Mouse (Mus musculus): ENCODE measurements around the gene Psmb7. TPM values are rescaled to one million over a fixed set of nuclear protein-coding genes. Genes with fewer than 3 reads are reported as not detected.

The Psmb7 gene
- polyA plus RNA-seq, 1 experiment from 2014 or later = 141 TPM

GRCm38 (mm10) chr2:38628801-38629200, 15.1 kb downstream of the Psmb7 start:
- no peak for ATAC-seq (ENCODE audit: low read depth)
- Histone ChIP-seq H3K27ac (ENCODE audit: low read length) (no peak overlapping the region), H3K4me2 (ENCODE audit: low read depth, low read length) (no peak overlapping the region), H3K27me3 (ENCODE audit: control insufficient read depth, insufficient read depth, low read depth, low read length) (no peaks in the 10 kb centered on the region), H3K4me3 (ENCODE audit: low read depth, low read length) (no peak overlapping the region), H3K4me1 (ENCODE audit: control insufficient read depth, low read depth, low read length) (no peaks in the 10 kb centered on the region), H3K9ac (ENCODE audit: low read depth, low read length) (no peak overlapping the region), H3K36me3 (ENCODE audit: control insufficient read depth, insufficient read depth) (peaks cover 39% of the 10 kb centered on the region), H3K9me3 (replicated peaks; ENCODE audit: control insufficient read depth, low read length) (no peaks in the 10 kb centered on the region)
- 88% methylated on average over 4 of the region's 4 CpGs for WGBS (ENCODE audit: insufficient replicate concordance)

- 76% methylated on average over 8 of the region's 8 CpGs for WGBS (ENCODE audit: insufficient replicate concordance)
- Histone ChIP-seq H3K4me2 (ENCODE audit: low read depth, low read length) (no peak overlapping the region), H3K9me3 (replicated peaks; ENCODE audit: control insufficient read depth, low read length) (no peaks in the 10 kb centered on the region), H3K36me3 (ENCODE audit: control insufficient read depth, insufficient read depth) (peaks cover 17% of the 10 kb centered on the region), H3K9ac (ENCODE audit: low read depth, low read length) (no peak overlapping the region), H3K4me3 (ENCODE audit: low read depth, low read length) (no peak overlapping the region), H3K27ac (ENCODE audit: low read length) (no peak overlapping the region), H3K4me1 (ENCODE audit: control insufficient read depth, low read depth, low read length) (no peaks in the 10 kb centered on the region), H3K27me3 (ENCODE audit: control insufficient read depth, insufficient read depth, low read depth, low read length) (no peaks in the 10 kb centered on the region)
- no peak for ATAC-seq (ENCODE audit: low read depth)
Observed at GRCm38 (mm10) chr2:38623821-38624590, 19.9 kb downstream of the Psmb7 start.

- no peak for ATAC-seq (ENCODE audit: low read depth)
- WGBS (ENCODE audit: insufficient replicate concordance) = 75% methylated on average over 3 of the region's 3 CpGs
- Histone ChIP-seq H3K4me1 (ENCODE audit: control insufficient read depth, low read depth, low read length) (no peaks in the 10 kb centered on the region), H3K9me3 (replicated peaks; ENCODE audit: control insufficient read depth, low read length) (no peaks in the 10 kb centered on the region), H3K27me3 (ENCODE audit: control insufficient read depth, insufficient read depth, low read depth, low read length) (no peaks in the 10 kb centered on the region), H3K27ac (ENCODE audit: low read length) (no peak overlapping the region), H3K4me3 (ENCODE audit: low read depth, low read length) (no peak overlapping the region), H3K36me3 (ENCODE audit: control insufficient read depth, insufficient read depth) (peaks cover 11% of the 10 kb centered on the region), H3K4me2 (ENCODE audit: low read depth, low read length) (no peak overlapping the region), H3K9ac (ENCODE audit: low read depth, low read length) (no peak overlapping the region)
Observed at GRCm38 (mm10) chr2:38623411-38623810, 20.5 kb downstream of the Psmb7 start.

GRCm38 (mm10) chr2:38621610-38622021, 22.3 kb downstream of the Psmb7 start:
- Histone ChIP-seq H3K27me3 (ENCODE audit: control insufficient read depth, insufficient read depth, low read depth, low read length) (no peaks in the 10 kb centered on the region), H3K36me3 (ENCODE audit: control insufficient read depth, insufficient read depth) (peaks cover 6% of the 10 kb centered on the region), H3K9ac (ENCODE audit: low read depth, low read length) (no peak overlapping the region), H3K4me1 (ENCODE audit: control insufficient read depth, low read depth, low read length) (peaks cover under 1% of the 10 kb centered on the region; the same call in 1 of the 2 replicates), H3K4me2 (ENCODE audit: low read depth, low read length) (no peak overlapping the region), H3K9me3 (replicated peaks; ENCODE audit: control insufficient read depth, low read length) (no peaks in the 10 kb centered on the region), H3K4me3 (ENCODE audit: low read depth, low read length) (no peak overlapping the region), H3K27ac (ENCODE audit: low read length) (no peak overlapping the region)
- ATAC-seq (ENCODE audit: low read depth) = no peak
- WGBS (ENCODE audit: insufficient replicate concordance) = 61% methylated on average over 6 of the region's 6 CpGs

- Histone ChIP-seq H3K27me3 (ENCODE audit: control insufficient read depth, insufficient read depth, low read depth, low read length) (no peaks in the 10 kb centered on the region), H3K4me2 (ENCODE audit: low read depth, low read length) (no peak overlapping the region), H3K27ac (ENCODE audit: low read length) (no peak overlapping the region), H3K36me3 (ENCODE audit: control insufficient read depth, insufficient read depth) (peaks cover 5% of the 10 kb centered on the region), H3K9ac (ENCODE audit: low read depth, low read length) (no peak overlapping the region), H3K4me3 (ENCODE audit: low read depth, low read length) (no peak overlapping the region), H3K4me1 (ENCODE audit: control insufficient read depth, low read depth, low read length) (peaks cover 4% of the 10 kb centered on the region), H3K9me3 (replicated peaks; ENCODE audit: control insufficient read depth, low read length) (no peaks in the 10 kb centered on the region)
- 62% methylated on average over 4 of the region's 4 CpGs for WGBS (ENCODE audit: insufficient replicate concordance)
- ATAC-seq (ENCODE audit: low read depth) = peak; percentile 71
Observed at GRCm38 (mm10) chr2:38621076-38621475, 22.8 kb downstream of the Psmb7 start.

- no peaks in the 10 kb centered on the region; the same call in 1 of the 2 replicates for H3K36me3 ChIP-seq (ENCODE audit: control insufficient read depth, insufficient read depth)
- no peak for ATAC-seq (ENCODE audit: low read depth)
- H3K4me1 ChIP-seq (ENCODE audit: control insufficient read depth, low read depth, low read length) = peaks cover 9% of the 10 kb centered on the region
- H3K27ac ChIP-seq (ENCODE audit: low read length) = no peak overlapping the region
- H3K27me3 ChIP-seq (ENCODE audit: control insufficient read depth, insufficient read depth, low read depth, low read length) = no peaks in the 10 kb centered on the region
- WGBS (ENCODE audit: insufficient replicate concordance) = 79% methylated on average over 4 of the region's 4 CpGs
- H3K9ac ChIP-seq (ENCODE audit: low read depth, low read length) = no peak overlapping the region
- no peak overlapping the region for H3K4me3 ChIP-seq (ENCODE audit: low read depth, low read length)
- no peak overlapping the region for H3K4me2 ChIP-seq (ENCODE audit: low read depth, low read length)
- no peaks in the 10 kb centered on the region for H3K9me3 ChIP-seq (replicated peaks; ENCODE audit: control insufficient read depth, low read length)
Observed at GRCm38 (mm10) chr2:38619777-38620176, 24.1 kb downstream of the Psmb7 start.

- no peak overlapping the region for H3K4me3 ChIP-seq (ENCODE audit: low read depth, low read length)
- no peak for ATAC-seq (ENCODE audit: low read depth)
- no peaks in the 10 kb centered on the region; the same call in 1 of the 2 replicates for H3K36me3 ChIP-seq (ENCODE audit: control insufficient read depth, insufficient read depth)
Observed at GRCm38 (mm10) chr2:38616956-38617872, 26.7 kb downstream of the Psmb7 start.

GRCm38 (mm10) chr2:38616072-38616471, 27.8 kb downstream of the Psmb7 start:
- H3K4me2 ChIP-seq (ENCODE audit: low read depth, low read length) = no peak overlapping the region

More at GRCm38 (mm10) chr2:38616956-38617872, 26.7 kb downstream of the Psmb7 start:
- H3K4me2 ChIP-seq (ENCODE audit: low read depth, low read length) = no peak overlapping the region
- no peaks in the 10 kb centered on the region for H3K27me3 ChIP-seq (ENCODE audit: control insufficient read depth, insufficient read depth, low read depth, low read length)
- H3K9ac ChIP-seq (ENCODE audit: low read depth, low read length) = no peak overlapping the region
- H3K9me3 ChIP-seq (replicated peaks; ENCODE audit: control insufficient read depth, low read length) = no peaks in the 10 kb centered on the region
- WGBS (ENCODE audit: insufficient replicate concordance) = 65% methylated on average over 5 of the region's 5 CpGs
- no peak overlapping the region for H3K27ac ChIP-seq (ENCODE audit: low read length)
- H3K4me1 ChIP-seq (ENCODE audit: control insufficient read depth, low read depth, low read length) = peaks cover 9% of the 10 kb centered on the region

More at GRCm38 (mm10) chr2:38616072-38616471, 27.8 kb downstream of the Psmb7 start:
- WGBS (ENCODE audit: insufficient replicate concordance) = 45% methylated on average over 4 of the region's 4 CpGs
- Histone ChIP-seq H3K4me3 (ENCODE audit: low read depth, low read length) (no peak overlapping the region), H3K4me1 (ENCODE audit: control insufficient read depth, low read depth, low read length) (peaks cover 9% of the 10 kb centered on the region), H3K9ac (ENCODE audit: low read depth, low read length) (no peak overlapping the region), H3K9me3 (replicated peaks; ENCODE audit: control insufficient read depth, low read length) (no peaks in the 10 kb centered on the region), H3K27ac (ENCODE audit: low read length) (no peak overlapping the region), H3K27me3 (ENCODE audit: control insufficient read depth, insufficient read depth, low read depth, low read length) (no peaks in the 10 kb centered on the region), H3K36me3 (ENCODE audit: control insufficient read depth, insufficient read depth) (no peaks in the 10 kb centered on the region; the same call in 1 of the 2 replicates)
- peak; percentile 43; the same call in 1 of the 2 replicates for ATAC-seq (ENCODE audit: low read depth)

Measured in liver, embryonic 16.5 days (tissue).